Mouse (Mus musculus): Measurements from ENCODE around the gene Golga5.

DNA sequence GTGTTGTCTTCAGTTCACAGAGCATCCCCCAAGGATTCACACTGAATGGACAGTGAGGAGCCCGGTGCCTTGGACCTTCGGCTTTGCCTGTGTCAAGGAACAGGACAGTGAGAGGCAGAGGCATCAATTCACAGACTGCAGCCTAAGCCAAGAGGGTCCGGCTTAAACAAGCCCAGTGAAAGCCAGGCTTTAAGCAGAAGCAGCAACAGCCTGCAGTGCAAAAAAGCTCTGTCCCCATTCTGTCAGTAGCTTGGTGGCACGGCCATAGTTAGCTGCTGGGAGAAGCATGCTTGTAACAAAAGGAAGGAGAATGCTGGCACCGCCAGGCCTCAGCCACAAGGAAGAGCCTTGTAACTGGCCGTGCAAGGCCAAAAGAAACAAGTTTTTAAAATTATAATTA lies 45.2 kb downstream of the Golga5 start:
- TF ChIP-seq CTCF (IDR thresholded peaks at IDR 0.05; ENCODE audit: control insufficient read depth, insufficient read depth, insufficient read length) (no peak), MAX (IDR thresholded peaks at IDR 0.05) (no peak), MYOG (IDR thresholded peaks at IDR 0.05; ENCODE audit: control insufficient read depth, extremely low read depth, insufficient read length) (no peak), MYOD1 (IDR thresholded peaks at IDR 0.05; ENCODE audit: control insufficient read depth, insufficient read length, low read depth) (no peak), USF1 (IDR thresholded peaks at IDR 0.05; ENCODE audit: low read depth) (no peak), CEBPB (IDR thresholded peaks at IDR 0.05; ENCODE audit: low read depth) (no peak)

All from C2C12 (cell line).